Mouse (Mus musculus) bone marrow, adult 2 months (tissue): ENCODE measurements at regions not wholly inside any gene's neighbourhood (a gene's known extent, or its start where the extent isn't known, plus 50 kb on each side); places are given as distances from the start of the nearest gene placed in this dataset.

Source experiments
- CTCF ChIP-seq: fragments of 200-500 bp; IDR thresholded peaks from 2 replicates; pipeline ENCODE4 v1.5.1; 2011; ENCODE audit warnings: low read length, control low read depth; ENCODE audit not compliant: control insufficient read depth, insufficient read depth
- POLR2A ChIP-seq: fragments of 200-500 bp; IDR thresholded peaks from 2 replicates; pipeline ENCODE4 v1.6.1; 2011; ENCODE audit warnings: low read depth, mild to moderate bottlenecking, control low read depth, low read length, borderline replicate concordance; ENCODE audit not compliant: control insufficient read depth

DNA sequence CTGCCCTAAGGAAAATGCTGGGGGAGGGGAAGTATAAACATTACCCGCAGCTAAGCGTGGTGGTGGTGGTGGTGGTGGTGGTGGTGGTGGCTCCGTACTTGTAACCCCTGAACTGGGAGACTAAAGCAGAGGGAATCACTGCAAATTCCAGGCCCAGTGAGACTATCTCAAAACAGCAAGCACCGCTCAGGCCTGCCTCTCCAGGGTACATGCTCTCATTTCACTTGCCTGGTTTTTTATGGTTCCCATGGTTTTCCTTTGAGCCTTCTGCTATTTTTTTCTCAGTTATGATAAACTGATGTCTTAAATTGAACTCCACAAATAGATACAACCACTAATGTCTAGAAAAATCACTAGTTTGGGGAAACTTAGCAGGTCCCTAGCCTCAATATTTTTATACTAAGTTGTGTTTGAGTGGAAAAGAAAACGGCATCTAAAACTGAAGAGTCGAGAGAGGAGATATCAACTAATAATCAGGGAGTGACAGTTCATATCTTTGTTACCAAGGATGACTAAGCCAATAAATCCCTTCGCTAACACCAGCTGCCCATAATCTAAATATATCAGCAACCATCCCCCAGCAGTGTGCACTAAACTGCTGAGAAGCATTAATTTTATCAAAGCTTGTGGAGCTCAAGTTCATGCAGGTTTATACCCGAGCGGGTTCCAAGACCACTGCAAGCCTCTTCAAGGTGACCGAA lies 97.7 kb downstream of the Kctd12 start:
- TF ChIP-seq CTCF = no peak
- TF ChIP-seq POLR2A = no peak
